Mouse (Mus musculus) midbrain, embryonic 11.5 days (tissue): ENCODE measurements at regions not wholly inside any gene's neighbourhood (a gene's known extent, or its start where the extent isn't known, plus 50 kb on each side); places are given as distances from the start of the nearest gene placed in this dataset.

Experiments
- ATAC-seq: fragments of 200-750 bp; cut with Nextera tagmentation; 2 replicates; pipeline ENCODE4 v1.8.0; 2017; ENCODE audit warnings: moderate TSS enrichment, moderate library complexity; ENCODE audit not compliant: low FRiP score
- DNase-seq: peaks from one replicate; pipeline ENCODE4 v3.0.0; 2015; ENCODE audit warnings: low spot score; ENCODE audit errors: missing footprints
- H3K27ac ChIP-seq: fragments of 300-500 bp; sonication (generic); 2 replicates; pipeline ENCODE4 v1.5.1; 2014; ENCODE audit warnings: low read depth, low read length
- H3K27me3 ChIP-seq: fragments of 300-500 bp; sonication (generic); 2 replicates; pipeline ENCODE4 v1.6.1; 2014; ENCODE audit warnings: mild to moderate bottlenecking, low read length, moderate library complexity, mixed read lengths; ENCODE audit not compliant: control insufficient read depth, insufficient read depth
- H3K36me3 ChIP-seq: fragments of 300-500 bp; sonication (generic); 2 replicates; pipeline ENCODE4 v1.6.1; 2014; ENCODE audit warnings: mild to moderate bottlenecking, low read length, moderate library complexity, mixed read lengths; ENCODE audit not compliant: control insufficient read depth, insufficient read depth
- H3K4me1 ChIP-seq: fragments of 300-500 bp; sonication (generic); 2 replicates; pipeline ENCODE4 v1.6.1; 2014; ENCODE audit warnings: low read length; ENCODE audit not compliant: control insufficient read depth, insufficient read depth
- H3K4me2 ChIP-seq: fragments of 300-500 bp; sonication (generic); 2 replicates; pipeline ENCODE4 v1.6.1; 2014; ENCODE audit warnings: mild to moderate bottlenecking, moderate library complexity
- H3K4me3 ChIP-seq: fragments of 300-500 bp; sonication (generic); 2 replicates; pipeline ENCODE4 v1.5.1; 2014; ENCODE audit warnings: low read depth, low read length
- H3K9ac ChIP-seq: fragments of 300-500 bp; sonication (generic); 2 replicates; pipeline ENCODE4 v1.6.1; 2014; ENCODE audit warnings: low read length
- H3K9me3 ChIP-seq: fragments of 300-500 bp; sonication (generic); 2 replicates; pipeline ENCODE4 v1.6.1; 2016; ENCODE audit warnings: low read length; ENCODE audit not compliant: control insufficient read depth
- WGBS: fragments of 180-500 bp; shearing (Covaris S2); extraction: QIAGEN DNeasy Blood & Tissue Kit; methylation state at CpG from one replicate; pipeline ENCODE4 v1.1.7; 2014; 5-methylcytosine and 5-hydroxymethylcytosine counted together

DNA sequence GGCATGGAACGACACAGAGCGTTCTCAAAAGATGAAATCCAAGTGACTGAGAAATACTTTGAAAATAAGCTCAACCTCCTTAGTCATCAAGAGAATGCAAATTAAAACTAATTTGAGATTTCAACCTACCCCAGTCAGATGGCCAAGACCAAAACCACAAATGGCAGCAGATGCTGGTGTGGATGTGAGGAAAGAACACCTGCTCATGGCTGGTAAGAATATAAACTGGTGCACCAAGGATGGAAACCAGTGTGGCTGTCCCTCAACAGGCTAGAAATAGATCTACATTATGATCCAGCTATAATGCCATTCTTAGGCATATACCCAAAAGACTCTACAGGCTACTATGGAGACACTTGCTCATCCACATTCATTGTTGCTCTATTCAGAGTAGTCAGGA lies 170.3 kb upstream of the Trhde start:
- Histone ChIP-seq H3K9ac (no peak overlapping the region), H3K27ac (no peak overlapping the region)
- WGBS, result 93% methylated on average over 2 of the region's 2 CpGs

DNA sequence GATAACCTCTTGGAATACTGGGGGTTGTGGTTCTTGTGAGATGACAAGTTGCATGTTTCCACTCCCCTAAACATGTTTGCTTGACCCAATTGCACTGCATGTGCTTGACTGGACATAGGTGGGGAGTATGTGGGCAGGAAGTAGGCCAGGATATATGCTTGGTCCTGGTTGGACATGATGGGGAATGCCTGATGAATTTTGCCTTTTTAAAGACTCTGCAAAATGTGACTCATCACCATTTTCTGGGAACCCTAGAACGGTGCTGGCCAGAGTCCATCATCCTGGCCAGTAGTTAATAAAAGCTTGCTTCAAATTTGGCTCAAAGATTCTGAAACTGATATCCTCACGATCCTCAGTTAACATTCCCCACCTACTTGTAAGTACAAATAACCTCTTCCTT lies 161.5 kb upstream of the Trhde start:
- DNase-seq, result no peak
- Histone ChIP-seq H3K9ac (no peak overlapping the region), H3K36me3 (no peaks in the 10 kb centered on the region), H3K9me3 (no peaks in the 10 kb centered on the region), H3K4me2 (no peak overlapping the region), H3K27me3 (no peaks in the 10 kb centered on the region), H3K27ac (no peak overlapping the region), H3K4me3 (no peak overlapping the region), H3K4me1 (no peaks in the 10 kb centered on the region)
- no peak for ATAC-seq
- WGBS, result 85% methylated on average over 2 of the region's 2 CpGs

More for the DNA sequence above, 170.3 kb upstream of the Trhde start:
- DNase-seq (no peak), ATAC-seq (no peak)
- Histone ChIP-seq H3K4me3 (no peak overlapping the region), H3K9me3 (no peaks in the 10 kb centered on the region), H3K4me2 (no peak overlapping the region), H3K36me3 (no peaks in the 10 kb centered on the region), H3K27me3 (no peaks in the 10 kb centered on the region), H3K4me1 (no peaks in the 10 kb centered on the region)

- WGBS, result 44% methylated on average over 3 of the region's 3 CpGs
- Histone ChIP-seq H3K4me1 (no peaks in the 10 kb centered on the region), H3K9me3 (no peaks in the 10 kb centered on the region), H3K4me2 (no peak overlapping the region), H3K36me3 (no peaks in the 10 kb centered on the region), H3K27me3 (no peaks in the 10 kb centered on the region), H3K9ac (no peak overlapping the region), H3K4me3 (no peak overlapping the region), H3K27ac (no peak overlapping the region)
- DNase-seq (no peak), ATAC-seq (no peak)
These were observed 155.8 kb upstream of the Trhde start for GRCm38 (mm10) chr10:114957909-114958308.

DNA sequence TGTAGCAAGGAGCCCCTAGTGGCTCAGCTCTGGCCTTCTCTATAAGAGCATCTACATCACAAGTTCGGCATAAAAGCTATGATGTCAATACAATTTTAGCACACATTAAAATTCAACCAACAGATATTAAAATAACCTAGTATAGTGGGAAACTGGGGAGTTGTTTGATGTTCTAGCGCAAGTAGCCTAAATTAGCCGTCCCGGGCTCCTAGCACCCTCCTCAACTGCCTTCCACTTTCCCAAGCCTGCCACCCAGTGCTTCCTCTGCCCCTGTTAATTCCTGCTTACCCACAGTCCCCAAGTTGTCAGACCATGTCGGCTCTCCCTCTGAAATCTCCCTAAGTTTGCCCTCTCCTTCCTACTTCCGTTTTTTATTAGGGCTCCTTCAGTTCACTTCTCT lies 154.2 kb upstream of the Trhde start:
- Histone ChIP-seq H3K27me3 (no peaks in the 10 kb centered on the region), H3K27ac (no peak overlapping the region), H3K4me2 (no peak overlapping the region), H3K36me3 (no peaks in the 10 kb centered on the region), H3K9me3 (no peaks in the 10 kb centered on the region), H3K4me3 (no peak overlapping the region), H3K9ac (no peak overlapping the region), H3K4me1 (no peaks in the 10 kb centered on the region)
- ATAC-seq (no peak), DNase-seq (no peak)
- WGBS, result 81% methylated on average over 6 of the region's 6 CpGs

GRCm38 (mm10) chr10:114955608-114956007 lies 153.5 kb upstream of the Trhde start:
- no peak overlapping the region for H3K9ac ChIP-seq

GRCm38 (mm10) chr10:114953358-114953757 lies 151.3 kb upstream of the Trhde start:
- Histone ChIP-seq H3K27me3 (no peaks in the 10 kb centered on the region), H3K27ac (no peak overlapping the region), H3K4me2 (no peak overlapping the region), H3K9ac (no peak overlapping the region), H3K9me3 (no peaks in the 10 kb centered on the region), H3K4me3 (no peak overlapping the region), H3K36me3 (no peaks in the 10 kb centered on the region), H3K4me1 (no peaks in the 10 kb centered on the region)
- ATAC-seq (no peak), DNase-seq (no peak)
- 76% methylated on average over 12 of the region's 12 CpGs for WGBS

More at GRCm38 (mm10) chr10:114955608-114956007, 153.5 kb upstream of the Trhde start:
- Histone ChIP-seq H3K4me2 (no peak overlapping the region), H3K27me3 (no peaks in the 10 kb centered on the region), H3K9me3 (no peaks in the 10 kb centered on the region), H3K4me3 (no peak overlapping the region), H3K27ac (no peak overlapping the region), H3K4me1 (no peaks in the 10 kb centered on the region), H3K36me3 (no peaks in the 10 kb centered on the region)
- DNase-seq (no peak), ATAC-seq (no peak; the same call in 1 of the 2 replicates)

DNA sequence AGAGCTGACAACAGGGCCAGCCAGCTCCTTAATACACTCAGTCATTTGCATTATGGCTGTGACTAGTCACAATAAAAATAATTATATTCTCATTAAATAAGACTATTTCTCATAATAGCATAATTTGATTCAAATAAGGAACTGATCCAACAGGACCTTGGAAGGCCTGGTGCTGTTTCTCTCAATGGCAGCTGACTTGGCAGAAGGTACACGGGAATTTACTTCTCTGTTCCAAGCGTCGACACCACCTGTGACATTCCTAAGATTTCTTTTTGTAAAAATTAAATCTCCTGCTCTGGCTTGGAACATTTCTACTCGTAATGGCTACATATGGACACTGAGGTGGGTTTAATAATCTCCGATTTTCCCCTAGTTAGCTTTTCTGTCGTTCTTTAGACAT lies 147.1 kb upstream of the Trhde start:
- H3K4me3 ChIP-seq, result no peak overlapping the region
- DNase-seq (no peak), ATAC-seq (no peak)
- H3K36me3 ChIP-seq, result no peaks in the 10 kb centered on the region
- H3K4me1 ChIP-seq, result no peaks in the 10 kb centered on the region
- no peaks in the 10 kb centered on the region for H3K9me3 ChIP-seq
- H3K27me3 ChIP-seq, result no peaks in the 10 kb centered on the region
- no peak overlapping the region for H3K4me2 ChIP-seq
- H3K9ac ChIP-seq, result no peak overlapping the region
- H3K27ac ChIP-seq, result no peak overlapping the region
- 84% methylated on average over 6 of the region's 6 CpGs for WGBS

- Histone ChIP-seq H3K4me3 (no peak overlapping the region), H3K27ac (no peak overlapping the region), H3K9ac (no peak overlapping the region), H3K4me2 (no peak overlapping the region), H3K4me1 (no peaks in the 10 kb centered on the region), H3K27me3 (no peaks in the 10 kb centered on the region), H3K36me3 (no peaks in the 10 kb centered on the region), H3K9me3 (no peaks in the 10 kb centered on the region)
- ATAC-seq (no peak), DNase-seq (no peak)
- 84% methylated on average over 2 of the region's 2 CpGs for WGBS
These were observed 122.6 kb upstream of the Trhde start for GRCm38 (mm10) chr10:114924746-114925145.

GRCm38 (mm10) chr10:114913971-114914370 lies 111.9 kb upstream of the Trhde start:
- 85% methylated on average over 3 of the region's 3 CpGs for WGBS
- Histone ChIP-seq H3K4me2 (no peak overlapping the region), H3K9ac (no peak overlapping the region), H3K4me3 (no peak overlapping the region), H3K4me1 (no peaks in the 10 kb centered on the region), H3K9me3 (no peaks in the 10 kb centered on the region), H3K27ac (no peak overlapping the region), H3K36me3 (no peaks in the 10 kb centered on the region), H3K27me3 (no peaks in the 10 kb centered on the region)
- no peak for ATAC-seq
- DNase-seq, result peak; percentile 44

- no peak for ATAC-seq
- Histone ChIP-seq H3K27me3 (no peaks in the 10 kb centered on the region), H3K27ac (no peak overlapping the region), H3K9ac (no peak overlapping the region), H3K36me3 (no peaks in the 10 kb centered on the region), H3K4me1 (no peaks in the 10 kb centered on the region), H3K4me2 (no peak overlapping the region), H3K9me3 (no peaks in the 10 kb centered on the region), H3K4me3 (no peak overlapping the region)
- 90% methylated on average over 2 of the region's 2 CpGs for WGBS
- DNase-seq, result no peak
These were observed 89.8 kb upstream of the Trhde start for GRCm38 (mm10) chr10:114891916-114892315.
